In genomic region chr13:32775889-32776288, GRCm38 (mm10) we compare ENCODE assay signal across 20 mouse cellular contexts. TPM values are rescaled to one million over a fixed set of nuclear protein-coding genes. Genes with fewer than 3 reads are reported as not detected.
DNase-seq lines count a peak whose midpoint lies in the region; ATAC-seq and TF ChIP-seq lines count a peak whose summit lies in the region.
"Had no signal": no experiment of that assay in that cellular context is flagged by ENCODE, and none has a peak within 500 bp of the region (broad histone marks: within the 10 kb centered on the region; RNA-seq: fewer than 3 reads in every experiment).

No protein-coding gene starts in this region.

- H3K27ac ChIP-seq in heart, embryonic 15.5 days, result peak overlapping the region; percentile 57
- H3K27ac ChIP-seq in heart, embryonic 11.5 days (ENCODE audit: low read depth, low read length), result no peak overlapping the region
- no peak overlapping the region for H3K27ac ChIP-seq in layer of hippocampus, adult 2 months
- H3K27ac ChIP-seq: forebrain, embryonic 10.5 days; hindbrain, embryonic 15.5 days; kidney, embryonic 15.5 days; midbrain, embryonic 12.5 days had no signal

- no peak for ATAC-seq in heart, embryonic 15.5 days (replicated peaks; ENCODE audit: insufficient number of reproducible peaks, insufficient read depth, low FRiP score, low read depth)
- ATAC-seq in heart, embryonic 11.5 days (replicated peaks; ENCODE audit: insufficient number of reproducible peaks, low FRiP score, low TSS enrichment), result no peak
- no peak for ATAC-seq in megakaryocyte progenitor cell, adult 5-6 weeks (replicated peaks; ENCODE audit: poor library complexity)

- no peak overlapping the region for H3K9ac ChIP-seq in heart, embryonic 15.5 days
- H3K9ac ChIP-seq in heart, embryonic 11.5 days (ENCODE audit: low read depth, low read length), result no peak overlapping the region
- H3K9ac ChIP-seq: hindbrain, embryonic 15.5 days; kidney, embryonic 15.5 days; midbrain, embryonic 12.5 days had no signal

- no peak overlapping the region for H3K4me3 ChIP-seq in heart, embryonic 15.5 days
- H3K4me3 ChIP-seq in heart, embryonic 11.5 days (ENCODE audit: low read depth, low read length), result no peak overlapping the region
- no peak overlapping the region for H3K4me3 ChIP-seq in lung, adult 2 months (replicated peaks; ENCODE audit: extremely low read depth, low read depth, low read length)
- no peak overlapping the region for H3K4me3 ChIP-seq in layer of hippocampus, adult 2 months
- H3K4me3 ChIP-seq: forebrain, embryonic 10.5 days; hindbrain, embryonic 15.5 days; kidney, embryonic 15.5 days; midbrain, embryonic 12.5 days had no signal

- H3K27me3 ChIP-seq in heart, embryonic 15.5 days, result no peaks in the 10 kb centered on the region
- no peaks in the 10 kb centered on the region for H3K27me3 ChIP-seq in heart, embryonic 11.5 days (ENCODE audit: control insufficient read depth, insufficient read depth, low read length)
- H3K27me3 ChIP-seq: hindbrain, embryonic 15.5 days; kidney, embryonic 15.5 days; midbrain, embryonic 12.5 days had no signal

- no peak for TF ChIP-seq CTCF in lung, adult 2 months (IDR thresholded peaks at IDR 0.05; ENCODE audit: insufficient read depth, low read length)
- no peak for TF ChIP-seq CTCF in layer of hippocampus, adult 2 months (conservative IDR thresholded peaks at IDR 0.05)

- H3K9me3 ChIP-seq in heart, embryonic 15.5 days (replicated peaks), result no peaks in the 10 kb centered on the region
- H3K9me3 ChIP-seq in heart, embryonic 11.5 days (replicated peaks; ENCODE audit: control insufficient read depth, low read length), result no peaks in the 10 kb centered on the region
- H3K9me3 ChIP-seq: forebrain, embryonic 10.5 days; hindbrain, embryonic 15.5 days; kidney, embryonic 15.5 days; midbrain, embryonic 12.5 days had no signal

- peak; percentile 16 to 17 for DNase-seq in cerebellum, postnatal 10 days
- no peak for DNase-seq in cerebellum, adult 8-10 months
- DNase-seq in lung, postnatal 10 days, result peak; percentile 16
- DNase-seq in lung, adult 2 months, result no peak
- DNase-seq in layer of hippocampus, adult 2 months (ENCODE audit: low spot score in 2 of 2), result no peak
- DNase-seq: cerebellum, adult 18-20 months; embryo, embryonic 11 days; left cerebral cortex, postnatal 4 days; lung, adult 18-20 months; spleen, adult 18-20 months had no signal

- no peaks in the 10 kb centered on the region for H3K36me3 ChIP-seq in heart, embryonic 15.5 days
- no peaks in the 10 kb centered on the region for H3K36me3 ChIP-seq in heart, embryonic 11.5 days (ENCODE audit: control insufficient read depth, insufficient read depth, low read length)
- H3K36me3 ChIP-seq: forebrain, embryonic 10.5 days; hindbrain, embryonic 15.5 days; kidney, embryonic 15.5 days; midbrain, embryonic 12.5 days had no signal

- peaks cover 15% of the 10 kb centered on the region for H3K4me1 ChIP-seq in heart, embryonic 15.5 days (replicated peaks)
- H3K4me1 ChIP-seq in heart, embryonic 11.5 days (ENCODE audit: control insufficient read depth, insufficient read depth, low read length), result no peaks in the 10 kb centered on the region; the same call in 1 of the 2 replicates
- H3K4me1 ChIP-seq in lung, adult 2 months (ENCODE audit: control insufficient read depth, insufficient read depth, low read length), result no peaks in the 10 kb centered on the region
- H3K4me1 ChIP-seq: hindbrain, embryonic 15.5 days; kidney, embryonic 15.5 days; midbrain, embryonic 12.5 days had no signal

- no peak for TF ChIP-seq POLR2A in lung, adult 2 months (IDR thresholded peaks at IDR 0.05; ENCODE audit: borderline replicate concordance, extremely low read depth, low read depth, low read length)

- H3K4me2 ChIP-seq in heart, embryonic 15.5 days, result 0 out of 2 replicates have a peak overlapping the region, but pooled peaks have one; percentile 2
- no peak overlapping the region for H3K4me2 ChIP-seq in heart, embryonic 11.5 days
- H3K4me2 ChIP-seq: hindbrain, embryonic 15.5 days; kidney, embryonic 15.5 days; midbrain, embryonic 12.5 days had no signal

- 83% methylated on average over 9 of the region's 9 CpGs for WGBS in heart, embryonic 15.5 days
- 81% methylated on average over 9 of the region's 9 CpGs for WGBS in heart, embryonic 11.5 days (ENCODE audit: insufficient replicate concordance)
- WGBS in lung, adult 2 months, result 84% methylated on average over 9 of the region's 9 CpGs

RNA-seq across cellular contexts. Expression of gene Mylk4, which starts 7.9 kb away (rescaled TPM):
- 0.76 and 1.1 TPM in 2 replicates for polyA plus RNA-seq in heart, embryonic 15.5 days (2015; fragmentation: Nextera tagmentation; extraction: Ambion mirVana)
- polyA plus RNA-seq in heart, embryonic 11.5 days (2014; fragmentation: Nextera tagmentation; extraction: Ambion mirVana), result 0.16 TPM in 1 of 2 replicates, not detected in the other
- 0.77 and 4.1 TPM in 2 replicates for polyA plus RNA-seq in lung, adult 2 months (2012; rRNA removed)
- total RNA-seq in megakaryocyte progenitor cell, adult 5-6 weeks (2015), result not detected in 2 replicates
- not detected in 2 replicates for total RNA-seq in megakaryocyte progenitor cell, adult 5-6 weeks (2017)
- under 1 TPM; 0.20 to 0.25 TPM for total RNA-seq in layer of hippocampus, adult 2 months (2021)
- polyA plus RNA-seq: forebrain, embryonic 10.5 days; midbrain, embryonic 12.5 days had no signal

RNA-seq across cellular contexts. Expression of gene Wrnip1, which starts 25.9 kb away (rescaled TPM):
- polyA plus RNA-seq in heart, embryonic 15.5 days (2015; fragmentation: Nextera tagmentation; extraction: Ambion mirVana), result 22.2 and 28.0 TPM in 2 replicates
- 14.2 and 14.6 TPM in 2 replicates for polyA plus RNA-seq in heart, embryonic 11.5 days (2014; fragmentation: Nextera tagmentation; extraction: Ambion mirVana)
- polyA plus RNA-seq in lung, adult 2 months (2012; rRNA removed), result 29.0 and 36.0 TPM in 2 replicates
- 14.6 and 18.2 TPM in 2 replicates for total RNA-seq in megakaryocyte progenitor cell, adult 5-6 weeks (2015)
- 32.3 and 39.6 TPM in 2 replicates for total RNA-seq in megakaryocyte progenitor cell, adult 5-6 weeks (2017)
- total RNA-seq in layer of hippocampus, adult 2 months (2021), result 10 to 100 TPM; 62.1 to 63.7 TPM

RNA-seq across cellular contexts. Expression of gene D930007J09Rik, which starts 26.8 kb away (rescaled TPM):
- polyA plus RNA-seq in heart, embryonic 15.5 days (2015; fragmentation: Nextera tagmentation; extraction: Ambion mirVana), result not detected in 2 replicates
- not detected in 2 replicates for polyA plus RNA-seq in heart, embryonic 11.5 days (2014; fragmentation: Nextera tagmentation; extraction: Ambion mirVana)
- not detected in 2 replicates for polyA plus RNA-seq in lung, adult 2 months (2012; rRNA removed)
- not detected in 2 replicates for total RNA-seq in megakaryocyte progenitor cell, adult 5-6 weeks (2015)
- total RNA-seq in megakaryocyte progenitor cell, adult 5-6 weeks (2017), result not detected in 2 replicates
- not detected for total RNA-seq in layer of hippocampus, adult 2 months (2021)
- polyA plus RNA-seq: forebrain, embryonic 10.5 days; hindbrain, embryonic 15.5 days; kidney, embryonic 15.5 days; midbrain, embryonic 12.5 days; neural tube, embryonic 11.5 days; testis, adult 2 months; urinary bladder, adult 2 months had no signal

Comparison
In these comparisons a context has a peak if more than half of its experiments do, and no peak if none do; other contexts are left out.
1. DNase-seq: peak in cerebellum, postnatal 10 days (2 of 2) and lung, postnatal 10 days (single experiment); none in cerebellum, adult 8-10 months (single experiment), lung, adult 2 months (single experiment) and layer of hippocampus, adult 2 months (0 of 2).